Mouse (Mus musculus) ovary, postnatal 36 days (tissue): ENCODE data around the gene Prepl.

ENCODE experiments used
- DNase-seq: peaks from one replicate; pipeline ENCODE4 v3.0.0; 2022; ENCODE audit warnings: low spot score, mixed read lengths

The Prepl gene

GRCm38 (mm10) chr17:85071088-85071775 is 18.8 kb downstream of the Prepl start:
- DNase-seq = no peak

GRCm38 (mm10) chr17:85070658-85071057 is 19.4 kb downstream of the Prepl start:
- no peak for DNase-seq

- no peak for DNase-seq
These were observed 22.7 kb downstream of the Prepl start for GRCm38 (mm10) chr17:85067331-85067730.

GRCm38 (mm10) chr17:85063560-85063959 is 26.5 kb downstream of the Prepl start:
- no peak for DNase-seq

- DNase-seq = no peak
These were observed 30.9 kb downstream of the Prepl start for GRCm38 (mm10) chr17:85059136-85059535.

DNA sequence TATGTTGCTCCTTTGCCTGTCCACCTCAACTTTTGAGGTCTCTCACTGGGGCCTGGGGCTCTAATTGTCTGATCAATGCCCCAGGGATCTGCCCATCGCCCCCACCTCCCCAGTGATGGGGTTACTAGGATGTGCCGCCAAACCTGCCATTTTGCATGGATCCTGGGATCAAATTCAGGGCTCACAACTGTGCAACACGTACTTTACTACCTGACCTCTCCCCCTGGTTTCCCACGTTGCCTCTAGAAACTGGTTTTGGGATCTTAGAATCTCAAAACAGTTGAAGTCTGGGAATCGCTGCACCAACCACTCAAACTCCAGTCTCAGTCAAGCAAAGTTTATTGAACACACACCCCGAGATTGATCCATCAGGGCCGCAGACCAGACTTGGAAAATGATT is 31.8 kb downstream of the Prepl start:
- DNase-seq = no peak

GRCm38 (mm10) chr17:85048379-85048778 is 41.7 kb downstream of the Prepl start:
- DNase-seq = no peak

- no peak for DNase-seq
These were observed 44.9 kb downstream of the Prepl start for GRCm38 (mm10) chr17:85045160-85045559.

DNA sequence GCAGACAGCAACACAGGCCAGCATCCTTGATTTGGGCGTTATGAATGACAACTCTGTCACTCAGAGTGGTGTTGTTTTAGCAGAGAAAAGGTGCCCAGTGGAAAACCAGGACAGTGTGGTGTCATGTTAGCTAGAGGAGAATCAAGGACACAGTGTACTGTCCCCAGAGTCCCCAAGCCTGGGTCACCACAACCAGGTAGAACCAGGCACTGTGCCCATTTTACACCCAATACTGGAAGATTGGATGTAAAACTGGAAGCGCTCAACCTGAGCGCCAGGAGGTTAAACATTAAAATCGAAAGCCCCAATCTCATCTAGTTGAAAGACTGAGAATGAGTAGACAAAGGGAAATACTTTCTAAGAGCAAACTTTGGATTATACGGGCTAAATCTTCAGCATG is 45.6 kb downstream of the Prepl start:
- DNase-seq = no peak

- no peak for DNase-seq
These were observed 46.6 kb downstream of the Prepl start for GRCm38 (mm10) chr17:85043404-85043816.

GRCm38 (mm10) chr17:85042419-85042818 is 47.6 kb downstream of the Prepl start:
- no peak for DNase-seq

DNA sequence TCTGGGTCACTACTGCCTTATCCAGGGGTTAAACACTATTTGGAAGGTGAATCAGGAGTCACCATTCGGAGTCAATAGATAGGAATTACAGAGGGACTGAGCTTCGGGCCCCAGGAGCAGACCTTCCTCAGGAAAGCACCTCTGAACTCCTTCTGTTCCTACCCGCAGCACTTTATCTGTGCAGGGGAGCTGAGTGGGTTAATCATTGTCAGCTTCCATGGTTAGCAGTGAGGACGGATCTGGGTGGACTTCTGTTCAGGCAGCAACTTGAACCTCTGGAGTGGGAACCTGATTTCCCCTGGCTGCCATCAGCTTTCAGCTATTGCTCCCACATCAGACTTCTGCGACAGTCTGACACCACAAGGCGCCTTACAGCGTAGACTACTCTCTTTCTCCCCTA is 49.1 kb downstream of the Prepl start:
- DNase-seq = no peak

- DNase-seq = no peak
These were observed 51.3 kb downstream of the Prepl start for GRCm38 (mm10) chr17:85038761-85039160.

- DNase-seq = no peak
These were observed 51.7 kb downstream of the Prepl start for GRCm38 (mm10) chr17:85038311-85038710.

- no peak for DNase-seq
These were observed 52.2 kb downstream of the Prepl start for GRCm38 (mm10) chr17:85037855-85038254.

- no peak for DNase-seq
These were observed 56.0 kb downstream of the Prepl start for GRCm38 (mm10) chr17:85034068-85034467.

GRCm38 (mm10) chr17:85033087-85033486 is 57.0 kb downstream of the Prepl start:
- no peak for DNase-seq

DNA sequence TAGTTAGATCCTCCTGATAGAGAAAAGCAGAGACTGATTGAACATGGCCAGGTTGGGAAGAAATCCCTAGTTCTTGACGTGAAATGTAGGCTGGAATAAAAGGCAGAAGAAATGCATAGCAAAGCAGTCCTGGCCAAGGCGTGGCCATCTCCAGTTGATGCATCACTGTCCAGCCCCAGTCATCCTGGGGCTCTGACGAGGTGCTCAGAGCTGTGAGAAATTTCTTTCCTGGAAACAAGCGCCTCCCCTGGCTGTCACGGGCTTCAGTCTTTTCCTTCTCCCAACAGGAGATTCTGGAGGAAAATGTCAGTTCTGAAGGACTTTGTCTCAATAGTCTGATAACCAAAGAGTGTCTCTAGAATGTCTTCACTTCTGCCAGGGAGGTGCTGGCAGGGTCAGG is 59.4 kb downstream of the Prepl start:
- DNase-seq = no peak

DNA sequence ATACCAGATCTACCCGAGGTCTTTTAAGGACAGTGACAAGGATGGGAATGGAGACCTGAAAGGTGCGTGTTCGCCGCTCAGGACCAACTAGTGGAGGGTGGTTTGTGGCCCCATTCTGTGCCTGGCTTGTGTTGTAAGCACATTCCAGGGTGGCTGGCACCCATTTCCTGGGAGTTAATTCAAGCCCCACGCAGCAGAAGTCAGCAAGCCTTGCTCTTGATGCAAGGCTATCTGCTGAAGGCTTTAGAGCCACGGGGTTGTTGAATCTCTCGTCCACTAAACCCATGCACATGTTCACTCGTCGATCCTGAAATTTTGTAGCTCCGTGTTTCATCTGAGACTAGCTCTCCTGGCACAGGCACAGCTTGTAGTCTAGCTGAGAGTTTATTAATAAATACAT is 61.2 kb downstream of the Prepl start:
- no peak for DNase-seq

- no peak for DNase-seq
These were observed 61.8 kb downstream of the Prepl start, which contains the start of gene Slc3a1 for GRCm38 (mm10) chr17:85028093-85028739. Gene Slc3a1, plus strand, starts transcription at chr17:85028376.

DNA sequence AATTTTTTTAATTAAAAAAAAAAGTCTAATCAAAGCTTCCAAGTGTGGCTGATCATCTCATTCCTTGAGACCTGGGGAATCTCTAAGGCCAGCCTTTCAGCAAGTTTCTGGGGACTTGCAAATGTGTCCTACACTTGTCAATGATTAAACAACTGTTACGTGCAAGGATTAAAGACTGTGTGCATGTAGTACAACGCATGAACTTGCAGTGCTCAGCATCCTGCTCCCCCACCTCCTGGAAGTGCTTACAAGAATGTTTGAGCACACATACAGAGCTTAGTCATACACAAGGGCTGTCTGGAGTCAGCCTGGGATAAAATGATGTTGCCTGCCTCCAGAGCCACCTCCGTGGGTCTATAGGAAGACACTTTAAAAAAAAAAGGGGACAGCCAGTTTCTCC is 62.8 kb downstream of the Prepl start:
- DNase-seq = no peak

- no peak for DNase-seq
These were observed 63.6 kb downstream of the Prepl start for GRCm38 (mm10) chr17:85026436-85026835.

DNA sequence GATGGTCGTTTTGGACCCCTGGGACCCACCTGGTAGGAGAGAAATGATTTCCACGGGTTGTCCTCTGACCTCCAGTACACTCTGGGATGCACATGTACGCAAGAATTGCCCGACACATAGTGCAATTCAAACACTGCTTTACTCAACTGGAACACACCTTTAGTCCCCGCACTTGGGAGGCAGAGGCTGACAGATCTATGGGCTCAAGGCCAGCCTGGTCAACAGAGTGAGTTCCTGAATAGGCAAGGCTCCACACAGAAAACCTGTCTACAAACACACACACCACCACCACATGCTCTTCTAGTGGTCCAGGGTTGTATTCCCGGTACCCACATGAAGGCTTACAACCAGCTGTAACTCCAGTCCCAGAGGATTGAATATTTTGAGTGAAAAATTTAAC is 64.9 kb downstream of the Prepl start:
- DNase-seq = no peak

GRCm38 (mm10) chr17:85024237-85024636 is 65.8 kb downstream of the Prepl start:
- DNase-seq = no peak
